Mouse (Mus musculus) heart, postnatal 0 days (tissue): ENCODE results near the gene Tyw3. TPM values are rescaled to one million over a fixed set of nuclear protein-coding genes. Genes with fewer than 3 reads are reported as not detected.

Experiments used
- ATAC-seq: fragments of 200-750 bp; cut with Nextera tagmentation; 2 replicates; pipeline ENCODE4 v1.8.0; 2017; ENCODE audit warnings: low read depth, moderate number of reproducible peaks, moderate library complexity; ENCODE audit not compliant: insufficient read depth
- DNase-seq: peaks from one replicate; pipeline ENCODE4 v3.0.0-alpha.2; 2016; ENCODE audit warnings: low spot score
- H3K27ac ChIP-seq: fragments of 300-500 bp; sonication (generic); 2 replicates; pipeline ENCODE4 v1.5.1; 2014; ENCODE audit warnings: low read depth, mild to moderate bottlenecking
- H3K27me3 ChIP-seq: fragments of 300-500 bp; sonication (generic); 2 replicates; pipeline ENCODE4 v1.6.1; 2014; ENCODE audit warnings: low read length, mixed read lengths; ENCODE audit not compliant: control insufficient read depth, insufficient read depth
- H3K36me3 ChIP-seq: fragments of 300-500 bp; sonication (generic); replicated peaks from 2 replicates; pipeline ENCODE4 v1.6.1; 2014; ENCODE audit warnings: low read length, mixed read lengths; ENCODE audit not compliant: control insufficient read depth, insufficient read depth
- H3K4me1 ChIP-seq: fragments of 300-500 bp; sonication (generic); 2 replicates; pipeline ENCODE4 v1.6.1; 2014; ENCODE audit warnings: antibody characterized with exemption; ENCODE audit not compliant: control insufficient read depth, insufficient read depth
- H3K4me2 ChIP-seq: fragments of 300-500 bp; sonication (generic); 2 replicates; pipeline ENCODE4 v1.6.1; 2014; ENCODE audit warnings: low read depth, mild to moderate bottlenecking, low read length, moderate library complexity
- H3K4me3 ChIP-seq: fragments of 300-500 bp; sonication (generic); 2 replicates; pipeline ENCODE4 v1.5.1; 2014; ENCODE audit warnings: low read depth, low read length
- H3K9ac ChIP-seq: fragments of 300-500 bp; sonication (generic); replicated peaks from 2 replicates; pipeline ENCODE4 v1.6.1; 2014; ENCODE audit warnings: low read depth, low read length, mixed read lengths
- H3K9me3 ChIP-seq: fragments of 300-500 bp; sonication (generic); replicated peaks from 2 replicates; pipeline ENCODE4 v1.6.1; 2016; ENCODE audit warnings: low read length; ENCODE audit not compliant: control insufficient read depth
- CTCF ChIP-seq: IDR thresholded peaks from 2 replicates; pipeline ENCODE4 v1.5.1; 2016; ENCODE audit warnings: antibody characterized with exemption, control low read depth, low read depth
- EP300 ChIP-seq: IDR thresholded peaks from 2 replicates; pipeline ENCODE4 v1.6.1; 2016; ENCODE audit warnings: antibody characterized with exemption, low read depth
- WGBS: fragments of 180-500 bp; shearing (Covaris S2); extraction: QIAGEN DNeasy Blood & Tissue Kit; methylation state at CpG from one replicate; pipeline ENCODE4 v1.1.7; 2014; 5-methylcytosine and 5-hydroxymethylcytosine counted together
- polyA plus RNA-seq: library from polyadenylated mRNA; unstranded; fragments of >200 nt; fragmentation: Nextera tagmentation; extraction: Ambion mirVana; gene quantifications from 2 replicates; pipeline ENCODE4 v1.2.1, GENCODE M21; 2015
- total RNA-seq: library from RNA; depleted of rRNA; stranded (reverse); fragments of >200 nt; gene quantifications from 2 replicates; pipeline ENCODE4 v1.2.3, GENCODE M21; 2014; ENCODE audit warnings: low replicate concordance

The Tyw3 gene
- total and polyA plus RNA-seq, 2 experiments from 2014 or later = 6.6 to 11.7 TPM

DNA sequence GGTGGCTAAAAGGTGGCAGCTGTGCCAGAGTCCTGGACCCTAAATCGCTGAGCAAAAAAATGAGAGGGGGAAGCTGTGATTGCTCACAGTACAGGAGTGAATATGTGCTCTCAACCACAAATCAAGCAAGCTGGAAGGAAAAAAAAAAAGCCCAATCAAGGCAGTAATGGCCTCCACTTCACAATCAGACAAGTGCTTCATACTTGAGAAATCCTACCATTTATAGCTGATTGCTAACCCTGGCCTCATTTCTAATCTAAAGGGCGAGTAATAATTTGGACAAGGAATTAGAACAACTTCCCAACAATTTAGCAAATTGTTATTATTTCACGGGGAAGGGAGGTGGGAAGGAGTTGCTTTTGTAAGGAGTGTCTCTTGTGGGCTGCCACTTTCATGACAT lies 31.5 kb downstream of the Tyw3 start:
- WGBS = 66% methylated on average over 3 of the region's 3 CpGs
- DNase-seq = no peak
- TF ChIP-seq EP300 (no peak), CTCF (no peak)
- Histone ChIP-seq H3K9ac (no peak overlapping the region), H3K4me1 (no peaks in the 10 kb centered on the region), H3K9me3 (no peaks in the 10 kb centered on the region), H3K36me3 (no peaks in the 10 kb centered on the region), H3K4me3 (no peak overlapping the region), H3K27me3 (peaks cover 5% of the 10 kb centered on the region; the same call in 1 of the 2 replicates), H3K27ac (no peak overlapping the region), H3K4me2 (no peak overlapping the region)
- ATAC-seq = no peak

DNA sequence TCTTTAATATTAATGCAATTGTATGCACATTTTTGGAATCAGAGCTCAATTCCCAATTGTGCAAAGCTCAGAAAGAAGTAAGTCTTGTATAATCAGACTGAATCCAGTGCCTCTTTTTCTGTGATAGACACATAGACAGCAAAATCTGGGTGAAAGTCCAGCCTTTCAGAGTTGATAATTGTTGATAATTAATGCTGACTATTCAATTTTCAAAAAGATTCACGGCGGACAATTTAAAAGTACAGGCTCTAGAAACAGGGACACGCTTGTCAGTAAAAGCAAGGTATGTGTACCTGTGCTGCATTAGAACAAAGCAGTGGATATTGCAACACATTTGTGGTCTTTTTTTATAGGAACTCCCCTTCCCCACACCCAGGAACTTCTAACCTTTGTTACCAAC lies 34.7 kb downstream of the Tyw3 start:
- Histone ChIP-seq H3K36me3 (no peaks in the 10 kb centered on the region), H3K27ac (no peak overlapping the region), H3K9me3 (no peaks in the 10 kb centered on the region), H3K4me2 (no peak overlapping the region), H3K4me1 (no peaks in the 10 kb centered on the region), H3K27me3 (no peaks in the 10 kb centered on the region), H3K9ac (no peak overlapping the region), H3K4me3 (no peak overlapping the region)
- DNase-seq (no peak), ATAC-seq (no peak)
- WGBS = 91% methylated on average over 3 of the region's 3 CpGs
- no peak for TF ChIP-seq CTCF
- TF ChIP-seq EP300 = no peak

GRCm38 (mm10) chr3:154551035-154551411 lies 45.9 kb downstream of the Tyw3 start:
- H3K36me3 ChIP-seq = no peaks in the 10 kb centered on the region
- 62% methylated on average over 5 of the region's 5 CpGs for WGBS
- H3K27me3 ChIP-seq = peaks cover 15% of the 10 kb centered on the region; the same call in 1 of the 2 replicates
- H3K4me1 ChIP-seq = no peaks in the 10 kb centered on the region
- no peak overlapping the region for H3K27ac ChIP-seq
- ATAC-seq (no peak), DNase-seq (no peak)
- H3K9ac ChIP-seq = no peak overlapping the region
- no peaks in the 10 kb centered on the region for H3K9me3 ChIP-seq
- H3K4me2 ChIP-seq = no peak overlapping the region
- no peak overlapping the region for H3K4me3 ChIP-seq
- TF ChIP-seq CTCF (no peak), EP300 (no peak)

- ATAC-seq (no peak), DNase-seq (no peak)
- TF ChIP-seq CTCF (no peak), EP300 (no peak)
- no peaks in the 10 kb centered on the region for H3K36me3 ChIP-seq
- no peaks in the 10 kb centered on the region for H3K9me3 ChIP-seq
- WGBS = 57% methylated on average over 17 of the region's 17 CpGs
- no peak overlapping the region for H3K4me2 ChIP-seq
- no peak overlapping the region for H3K4me3 ChIP-seq
- peaks cover 15% of the 10 kb centered on the region; the same call in 1 of the 2 replicates for H3K27me3 ChIP-seq
- no peak overlapping the region for H3K9ac ChIP-seq
- no peaks in the 10 kb centered on the region for H3K4me1 ChIP-seq
- no peak overlapping the region for H3K27ac ChIP-seq
These were observed 46.4 kb downstream of the Tyw3 start for GRCm38 (mm10) chr3:154550326-154551034.

- H3K9ac ChIP-seq = no peak overlapping the region
- DNase-seq (no peak), ATAC-seq (no peak)
- H3K36me3 ChIP-seq = no peaks in the 10 kb centered on the region
- H3K4me2 ChIP-seq = no peak overlapping the region
- H3K4me3 ChIP-seq = no peak overlapping the region
- no peak overlapping the region for H3K27ac ChIP-seq
- WGBS = 28% methylated on average over 8 of the region's 8 CpGs
- TF ChIP-seq EP300 = no peak
- TF ChIP-seq CTCF = no peak
- H3K9me3 ChIP-seq = no peaks in the 10 kb centered on the region
- no peaks in the 10 kb centered on the region for H3K4me1 ChIP-seq
- peaks cover 15% of the 10 kb centered on the region; the same call in 1 of the 2 replicates for H3K27me3 ChIP-seq
These were observed 48.0 kb downstream of the Tyw3 start for GRCm38 (mm10) chr3:154548868-154549301.
